Mouse (Mus musculus) forebrain, embryonic 10.5 days (tissue): ENCODE measurements around the gene Elmo2. TPM values are rescaled to one million over a fixed set of nuclear protein-coding genes. Genes with fewer than 3 reads are reported as not detected.
A peak's percentile ranks its signal among the peaks of the same experiment; 100 is the strongest.

ENCODE experiments used
- DNase-seq: peaks from one replicate; pipeline ENCODE4 v3.0.0-alpha.2; 2017; ENCODE audit warnings: low spot score; ENCODE audit errors: extremely low spot score
- H3K27ac ChIP-seq: fragments of 300-500 bp; sonication (generic); 2 replicates; pipeline ENCODE4 v1.5.1; 2016; ENCODE audit warnings: mild to moderate bottlenecking
- H3K27me3 ChIP-seq: fragments of 300-500 bp; sonication (generic); 2 replicates; pipeline ENCODE4 v1.6.1; 2016; ENCODE audit warnings: mild to moderate bottlenecking; ENCODE audit not compliant: poor library complexity, severe bottlenecking
- H3K36me3 ChIP-seq: fragments of 300-500 bp; sonication (generic); replicated peaks from 2 replicates; pipeline ENCODE4 v1.6.1; 2016; ENCODE audit warnings: mild to moderate bottlenecking, moderate library complexity
- H3K4me1 ChIP-seq: fragments of 300-500 bp; sonication (generic); 2 replicates; pipeline ENCODE4 v1.6.1; 2016
- H3K4me3 ChIP-seq: fragments of 300-500 bp; sonication (generic); 2 replicates; pipeline ENCODE4 v1.5.1; 2016; ENCODE audit warnings: mild to moderate bottlenecking, moderate library complexity
- H3K9me3 ChIP-seq: fragments of 300-500 bp; sonication (generic); 2 replicates; pipeline ENCODE4 v1.6.1; 2016; ENCODE audit warnings: mild to moderate bottlenecking, moderate library complexity
- WGBS: fragments of 180-500 bp; shearing (Covaris S2); methylation state at CpG from one replicate; pipeline ENCODE4 v1.1.7; 2016; 5-methylcytosine and 5-hydroxymethylcytosine counted together
- polyA plus RNA-seq: library from polyadenylated mRNA; unstranded; fragments of >200 nt; fragmentation: Nextera tagmentation; extraction: Ambion mirVana; gene quantifications from 2 replicates; pipeline ENCODE4 v1.2.1, GENCODE M21; 2016

Gene Elmo2
- polyA plus RNA-seq, 1 experiment from 2014 or later = 83.7 TPM

- Histone ChIP-seq H3K4me1 (peaks cover 6% of the 10 kb centered on the region; the same call in 1 of the 2 replicates), H3K4me3 (no peak overlapping the region), H3K27me3 (no peaks in the 10 kb centered on the region), H3K27ac (no peak overlapping the region), H3K36me3 (peaks cover 17% of the 10 kb centered on the region), H3K9me3 (peaks cover 37% of the 10 kb centered on the region)
- DNase-seq = no peak
- 94% methylated on average over 20 of the region's 20 CpGs for WGBS
Observed at GRCm38 (mm10) chr2:165351828-165352513, 25.7 kb upstream of the Elmo2 start.

- WGBS = 24% methylated on average over 8 of the region's 8 CpGs
- H3K4me3 ChIP-seq = no peak overlapping the region
- H3K27me3 ChIP-seq = no peaks in the 10 kb centered on the region
- no peak for DNase-seq
- H3K36me3 ChIP-seq = peaks cover 14% of the 10 kb centered on the region
- H3K4me1 ChIP-seq = peaks cover 6% of the 10 kb centered on the region; the same call in 1 of the 2 replicates
- H3K9me3 ChIP-seq = peaks cover 30% of the 10 kb centered on the region
- H3K27ac ChIP-seq = no peak overlapping the region
Observed at GRCm38 (mm10) chr2:165349466-165349865, 23.2 kb upstream of the Elmo2 start.

- 88% methylated on average over 5 of the region's 5 CpGs for WGBS
- Histone ChIP-seq H3K4me3 (no peak overlapping the region), H3K27ac (no peak overlapping the region), H3K27me3 (0 out of 2 replicates have a peak, but pooled peaks cover under 1% of the 10 kb centered on the region), H3K36me3 (no peaks in the 10 kb centered on the region), H3K4me1 (peaks cover 6% of the 10 kb centered on the region; the same call in 1 of the 2 replicates), H3K9me3 (no peaks in the 10 kb centered on the region)
- no peak for DNase-seq
Observed at GRCm38 (mm10) chr2:165346180-165346579, 19.9 kb upstream of the Elmo2 start.

DNA sequence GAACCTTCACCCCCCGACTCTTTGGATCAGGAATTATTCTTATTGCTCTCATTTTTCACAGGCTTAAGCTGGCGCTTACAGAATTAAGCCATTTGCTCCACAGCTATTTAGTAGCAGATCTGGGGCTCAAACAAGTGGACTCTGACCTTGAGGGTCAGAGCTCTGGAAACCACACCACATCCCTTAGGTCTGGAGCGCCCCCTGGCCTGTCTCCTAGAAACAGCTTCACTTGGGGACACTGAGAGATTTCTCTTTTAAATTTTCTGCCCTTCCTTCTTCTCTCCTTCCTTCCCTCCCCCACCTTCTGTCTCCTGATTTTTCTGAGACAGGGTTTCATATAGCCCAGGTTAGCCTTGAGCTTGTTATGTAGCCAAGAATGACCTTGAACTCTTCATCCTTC, 10.9 kb upstream of the Elmo2 start:
- DNase-seq = peak; percentile 47
- no peaks in the 10 kb centered on the region for H3K9me3 ChIP-seq
- H3K36me3 ChIP-seq = no peaks in the 10 kb centered on the region
- H3K27me3 ChIP-seq = peaks cover 37% of the 10 kb centered on the region
- H3K4me3 ChIP-seq = no peak overlapping the region
- WGBS = 30% methylated on average over 3 of the region's 3 CpGs
- no peak overlapping the region for H3K27ac ChIP-seq
- H3K4me1 ChIP-seq = peaks cover 28% of the 10 kb centered on the region

DNA sequence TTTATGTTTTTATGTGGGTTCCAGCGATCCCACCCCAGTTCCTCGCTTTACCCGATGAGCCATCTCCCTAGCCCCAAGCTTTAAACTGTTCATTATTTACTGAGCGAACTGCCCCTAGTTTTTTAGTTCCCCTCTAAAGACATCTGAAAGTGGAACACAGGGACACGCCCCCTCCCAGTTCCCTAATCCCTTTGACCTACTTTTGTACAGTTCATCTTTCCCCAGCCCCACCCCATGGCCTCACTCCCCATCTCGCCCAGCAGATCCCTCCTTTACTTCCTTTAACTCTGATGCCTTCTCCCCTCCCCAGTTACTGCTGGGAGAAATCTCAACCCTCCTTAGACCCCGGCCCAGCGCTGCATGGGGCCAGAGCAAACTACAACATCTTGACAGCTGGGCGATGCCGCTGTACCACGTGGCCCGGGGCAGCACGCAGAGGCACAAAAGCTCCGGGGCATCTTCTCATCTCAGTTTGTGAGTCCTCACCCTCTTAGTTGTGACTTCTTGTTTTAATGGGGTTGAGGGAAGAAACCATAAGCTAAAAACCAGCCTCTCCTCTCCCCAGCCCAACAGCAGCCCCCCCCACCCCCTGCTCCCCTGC, 6.4 kb upstream of the Elmo2 start:
- Histone ChIP-seq H3K9me3 (no peaks in the 10 kb centered on the region; the same call in 1 of the 2 replicates), H3K4me1 (peaks cover 21% of the 10 kb centered on the region), H3K4me3 (peak overlapping the region; percentile 2; the same call in 1 of the 2 replicates), H3K27me3 (peaks cover 24% of the 10 kb centered on the region), H3K36me3 (no peaks in the 10 kb centered on the region), H3K27ac (no peak overlapping the region)
- DNase-seq = no peak
- WGBS = 53% methylated on average over 14 of the region's 14 CpGs

DNA sequence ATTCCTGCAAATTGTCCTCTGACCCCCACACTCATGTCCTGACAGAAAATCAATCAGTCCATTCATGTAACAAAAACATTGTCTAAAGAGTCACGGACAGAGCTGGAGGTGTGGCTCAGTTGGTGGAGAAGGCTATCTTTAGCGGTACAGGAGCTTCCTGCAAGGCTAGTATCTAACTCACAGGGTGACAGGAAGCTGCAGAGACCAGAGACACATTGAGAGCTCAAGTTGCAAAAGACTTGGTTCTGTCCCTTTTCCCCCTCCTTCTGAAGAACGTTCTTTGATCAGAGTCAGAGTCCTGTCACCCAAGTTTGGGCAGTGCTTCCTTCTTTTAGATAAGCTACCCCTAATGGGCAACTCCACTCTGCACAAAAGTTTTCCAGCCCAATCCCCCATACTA, 3.4 kb upstream of the Elmo2 start:
- Histone ChIP-seq H3K9me3 (no peaks in the 10 kb centered on the region; the same call in 1 of the 2 replicates), H3K36me3 (no peaks in the 10 kb centered on the region), H3K4me3 (no peak overlapping the region), H3K27me3 (peaks cover 16% of the 10 kb centered on the region), H3K4me1 (peaks cover 41% of the 10 kb centered on the region), H3K27ac (no peak overlapping the region)
- 62% methylated on average over 3 of the region's 3 CpGs for WGBS
- DNase-seq = no peak

DNA sequence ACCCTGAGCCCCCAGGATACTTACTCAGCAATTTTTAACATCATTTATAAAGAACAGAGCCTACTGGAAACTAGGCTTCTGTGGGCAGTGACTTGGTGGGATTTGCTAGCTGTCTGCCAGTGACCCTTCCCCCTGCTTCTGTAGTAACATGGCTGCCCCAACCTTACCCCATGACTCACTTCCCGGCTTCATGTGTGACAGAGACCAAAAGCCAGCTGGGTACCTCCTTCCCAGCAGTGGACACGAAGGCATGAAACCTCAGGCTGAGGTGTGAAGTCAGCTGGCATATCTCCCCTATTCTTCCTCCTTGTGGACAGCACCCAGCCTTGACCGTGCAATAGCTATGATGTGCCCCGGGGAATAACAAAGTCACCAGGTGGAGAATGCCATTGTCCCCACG, 2.5 kb upstream of the Elmo2 start:
- H3K36me3 ChIP-seq = no peaks in the 10 kb centered on the region
- H3K4me3 ChIP-seq = no peak overlapping the region
- no peaks in the 10 kb centered on the region; the same call in 1 of the 2 replicates for H3K9me3 ChIP-seq
- no peak overlapping the region for H3K27ac ChIP-seq
- peaks cover 16% of the 10 kb centered on the region for H3K27me3 ChIP-seq
- peaks cover 51% of the 10 kb centered on the region for H3K4me1 ChIP-seq
- no peak for DNase-seq
- WGBS = 83% methylated on average over 5 of the region's 5 CpGs

GRCm38 (mm10) chr2:165327386-165327785, 1.1 kb upstream of the Elmo2 start:
- H3K27ac ChIP-seq = 0 out of 2 replicates have a peak overlapping the region, but pooled peaks have one; percentile 6
- peaks cover 4% of the 10 kb centered on the region for H3K36me3 ChIP-seq
- no peaks in the 10 kb centered on the region; the same call in 1 of the 2 replicates for H3K9me3 ChIP-seq
- H3K27me3 ChIP-seq = peaks cover 16% of the 10 kb centered on the region
- peak overlapping the region; percentile 95 for H3K4me3 ChIP-seq
- no peak for DNase-seq
- 59% methylated on average over 7 of the region's 7 CpGs for WGBS
- H3K4me1 ChIP-seq = peaks cover 55% of the 10 kb centered on the region

DNA sequence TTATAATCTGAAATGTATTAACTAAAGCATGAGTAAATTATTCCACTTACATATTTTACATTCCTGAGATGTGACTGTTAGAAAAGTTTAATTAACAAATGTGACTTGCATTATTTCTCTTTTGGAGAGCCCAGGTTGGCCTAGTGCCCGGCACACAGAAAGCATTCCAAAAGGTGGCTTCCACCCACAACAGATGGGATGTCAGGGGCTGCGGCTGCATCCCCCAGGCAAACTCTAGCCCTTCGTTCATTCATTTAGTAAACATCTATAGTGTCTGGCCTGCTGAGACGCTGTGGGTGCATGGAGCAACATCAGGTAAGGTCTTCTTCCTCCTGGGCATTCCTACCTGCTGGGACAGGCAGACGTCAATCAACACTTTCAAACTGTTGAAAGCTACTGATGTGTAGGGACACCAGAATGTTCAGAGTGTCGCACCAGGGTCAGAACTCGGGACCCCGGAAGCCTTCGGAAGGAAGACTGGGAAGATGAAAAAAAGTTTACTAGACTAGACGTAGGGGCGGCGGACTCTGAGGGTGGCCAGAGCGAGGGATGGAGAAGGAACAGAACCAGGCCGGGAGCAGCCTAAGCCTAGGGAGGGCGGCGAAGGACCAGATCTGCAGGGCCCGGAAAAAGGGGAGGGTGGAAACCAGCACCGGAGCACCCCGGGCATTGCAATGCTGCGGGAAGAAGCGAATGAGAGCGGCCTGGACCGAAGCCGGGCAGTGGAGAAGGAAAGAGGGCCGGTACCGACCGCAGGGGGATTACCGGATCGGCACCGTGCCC, 567 bp downstream of the Elmo2 start:
- peaks cover 69% of the 10 kb centered on the region for H3K4me1 ChIP-seq
- peaks cover 17% of the 10 kb centered on the region for H3K36me3 ChIP-seq
- DNase-seq = no peak
- H3K4me3 ChIP-seq = peak overlapping the region; percentile 95
- WGBS = 2% methylated on average over 30 of the region's 30 CpGs
- peaks cover 17% of the 10 kb centered on the region for H3K27me3 ChIP-seq
- H3K9me3 ChIP-seq = no peaks in the 10 kb centered on the region
- H3K27ac ChIP-seq = peak overlapping the region; percentile 91

DNA sequence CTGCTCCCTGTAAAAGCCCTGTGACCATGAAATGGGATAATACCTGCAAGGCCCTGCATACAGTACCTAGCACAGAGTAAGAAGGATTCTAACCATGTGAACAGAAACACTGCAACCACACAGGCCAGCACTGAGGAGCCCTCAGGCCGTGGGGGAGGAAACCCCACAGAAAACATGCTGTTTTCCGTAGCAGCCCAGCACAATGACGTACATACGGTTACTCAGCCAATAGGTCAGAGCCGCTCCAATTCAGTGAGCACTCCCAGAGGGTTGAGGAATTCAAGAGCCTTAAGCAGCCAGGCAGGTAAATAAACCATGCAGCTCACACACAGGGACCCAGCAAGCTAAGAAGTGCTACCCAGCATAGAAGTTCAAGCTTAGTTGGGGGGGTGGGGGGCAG, 2.4 kb downstream of the Elmo2 start:
- peaks cover 17% of the 10 kb centered on the region for H3K36me3 ChIP-seq
- no peaks in the 10 kb centered on the region for H3K9me3 ChIP-seq
- H3K4me1 ChIP-seq = peaks cover 86% of the 10 kb centered on the region
- H3K4me3 ChIP-seq = peak overlapping the region; percentile 95; the same call in 1 of the 2 replicates
- no peak for DNase-seq
- peaks cover 32% of the 10 kb centered on the region for H3K27me3 ChIP-seq
- WGBS = 55% methylated on average over 5 of the region's 5 CpGs
- H3K27ac ChIP-seq = no peak overlapping the region

GRCm38 (mm10) chr2:165323484-165323883, 2.8 kb downstream of the Elmo2 start:
- Histone ChIP-seq H3K4me1 (peaks cover 91% of the 10 kb centered on the region), H3K27me3 (peaks cover 32% of the 10 kb centered on the region), H3K27ac (no peak overlapping the region), H3K36me3 (peaks cover 17% of the 10 kb centered on the region), H3K4me3 (no peak overlapping the region; the same call in 1 of the 2 replicates), H3K9me3 (no peaks in the 10 kb centered on the region)
- no peak for DNase-seq
- 77% methylated on average over 5 of the region's 5 CpGs for WGBS

- Histone ChIP-seq H3K27ac (peak overlapping the region; percentile 51; the same call in 1 of the 2 replicates), H3K4me3 (no peak overlapping the region), H3K36me3 (peaks cover 17% of the 10 kb centered on the region), H3K9me3 (no peaks in the 10 kb centered on the region), H3K27me3 (peaks cover 26% of the 10 kb centered on the region), H3K4me1 (peaks cover 97% of the 10 kb centered on the region)
- WGBS = 90% methylated on average over 22 of the region's 22 CpGs
- no peak for DNase-seq
Observed at GRCm38 (mm10) chr2:165321981-165322735, 4.1 kb downstream of the Elmo2 start.
